Mouse (Mus musculus): ENCODE results near the gene Phf23.
A peak's percentile ranks its signal among the peaks of the same experiment; 100 is the strongest.

Phf23 gene

GRCm38 (mm10) chr11:70021264-70022132 lies 25.9 kb downstream of the Phf23 start:
- DNase-seq (ENCODE audit: low read depth): peak; percentile 98

GRCm38 (mm10) chr11:70023481-70024150 lies 28.0 kb downstream of the Phf23 start:
- no peak for DNase-seq (ENCODE audit: low read depth)

GRCm38 (mm10) chr11:70024151-70024514 lies 28.6 kb downstream of the Phf23 start:
- no peak for DNase-seq (ENCODE audit: low read depth)

GRCm38 (mm10) chr11:70026689-70027088 lies 31.1 kb downstream of the Phf23 start:
- no peak for DNase-seq (ENCODE audit: low read depth)

- peak; percentile 59 for DNase-seq (ENCODE audit: low read depth)
Measured at GRCm38 (mm10) chr11:70027397-70027796, 31.8 kb downstream of the Phf23 start.

- no peak for DNase-seq (ENCODE audit: low read depth)
Measured at GRCm38 (mm10) chr11:70028401-70029129, 33.0 kb downstream of the Phf23 start.

- peak; percentile 97 for DNase-seq (ENCODE audit: low read depth)
Measured at GRCm38 (mm10) chr11:70029130-70029801, 33.7 kb downstream of the Phf23 start.

- no peak for DNase-seq (ENCODE audit: low read depth)
Measured at GRCm38 (mm10) chr11:70029829-70030550, 34.4 kb downstream of the Phf23 start.

GRCm38 (mm10) chr11:70030651-70031320 lies 35.2 kb downstream of the Phf23 start:
- no peak for DNase-seq (ENCODE audit: low read depth)

GRCm38 (mm10) chr11:70031321-70031670 lies 35.7 kb downstream of the Phf23 start:
- DNase-seq (ENCODE audit: low read depth): no peak

- no peak for DNase-seq (ENCODE audit: low read depth)
Measured at GRCm38 (mm10) chr11:70038174-70038573, 42.6 kb downstream of the Phf23 start.

- DNase-seq (ENCODE audit: low read depth): no peak
Measured at GRCm38 (mm10) chr11:70039631-70040030, 44.1 kb downstream of the Phf23 start.

- no peak for DNase-seq (ENCODE audit: low read depth)
Measured at GRCm38 (mm10) chr11:70040184-70040583, 44.6 kb downstream of the Phf23 start.

GRCm38 (mm10) chr11:70042309-70043085 lies 46.9 kb downstream of the Phf23 start:
- no peak for DNase-seq (ENCODE audit: low read depth)

GRCm38 (mm10) chr11:70043665-70044064 lies 48.1 kb downstream of the Phf23 start:
- no peak for DNase-seq (ENCODE audit: low read depth)

GRCm38 (mm10) chr11:70045435-70045834 lies 49.9 kb downstream of the Phf23 start:
- DNase-seq (ENCODE audit: low read depth): no peak

GRCm38 (mm10) chr11:70049366-70049765 lies 53.8 kb downstream of the Phf23 start:
- DNase-seq (ENCODE audit: low read depth): no peak

All from induced T-regulatory cell, adult 2 months (primary cell).